Mouse (Mus musculus) central nervous system, embryonic 11.5 days (tissue): ENCODE measurements around the gene S100a8. TPM values are rescaled to one million over a fixed set of nuclear protein-coding genes. Genes with fewer than 3 reads are reported as not detected.

Experiments used
- polyA plus RNA-seq: library from polyadenylated mRNA; depleted of rRNA; stranded (reverse); fragments of >200 nt; gene quantifications from 2 replicates; pipeline ENCODE4 v1.2.3, GENCODE M21; 2012; rRNA removed

S100a8 gene
- polyA plus RNA-seq: 4.8 and 13.3 TPM in 2 replicates

GRCm38 (mm10) chr3:90668846-90669245 is at the start of gene S100a8:
TSS of gene S100a8 (plus strand) at chr3:90668978.

DNA sequence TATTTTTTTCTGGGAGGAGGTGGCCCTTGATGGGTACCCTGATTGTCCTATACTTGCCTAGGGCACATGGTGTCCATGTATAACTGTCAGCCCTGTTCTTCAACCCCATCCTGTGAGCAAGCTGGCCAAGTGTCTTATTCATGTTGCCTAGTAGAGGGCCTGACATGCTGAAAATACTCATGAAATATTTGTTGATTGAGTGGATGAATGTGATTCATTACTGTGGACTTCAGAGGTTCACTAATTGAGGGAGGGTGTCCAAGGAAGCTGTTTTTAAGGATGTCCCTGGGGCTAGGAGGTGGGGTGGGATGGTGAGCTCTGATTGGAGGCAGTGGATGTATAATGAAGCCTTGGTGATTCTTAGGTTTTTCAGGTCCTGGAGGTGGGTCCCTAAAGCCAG is 15.1 kb upstream of the S100a8 start, which contains the start of gene S100a7a:
Gene S100a7a (plus strand): TSS at position 301 of the 400 bp plus-strand sequence.

GRCm38 (mm10) chr3:90695613-90696012 is 26.8 kb downstream of the S100a8 start, which contains the start of gene S100a9:
TSS of gene S100a9 (minus strand) at chr3:90695721.

Other genes starting within 250 kb of the S100a8 start
- gene Ints3, start 235.4 kb upstream of the S100a8 start, polyA plus RNA-seq: 48.4 and 57.9 TPM in 2 replicates
- 6.0 and 11.9 TPM in 2 replicates for gene Npr1, start 203.1 kb upstream of the S100a8 start, polyA plus RNA-seq
- gene Ilf2, start 192.9 kb upstream of the S100a8 start, polyA plus RNA-seq: 245 and 276 TPM in 2 replicates
- 23.3 and 41.3 TPM in 2 replicates for gene Snapin, start 177.9 kb upstream of the S100a8 start, polyA plus RNA-seq
- 208 and 235 TPM in 2 replicates for gene Chtop, start 159.5 kb upstream of the S100a8 start, polyA plus RNA-seq
- gene S100a1, start 154.6 kb upstream of the S100a8 start, polyA plus RNA-seq: 11.4 and 11.6 TPM in 2 replicates
- 12.0 and 14.2 TPM in 2 replicates for gene S100a13, start 154.5 kb upstream of the S100a8 start, polyA plus RNA-seq
- 0.05 TPM in 1 of 2 replicates, not detected in the other for gene S100a14, start 142.1 kb upstream of the S100a8 start, polyA plus RNA-seq
- gene S100a16, start 131.7 kb upstream of the S100a8 start, polyA plus RNA-seq: 21.0 and 26.2 TPM in 2 replicates
- 0.04 TPM in 1 of 2 replicates, not detected in the other for gene S100a3, start 108.4 kb upstream of the S100a8 start, polyA plus RNA-seq
- gene S100a2, start 78.7 kb upstream of the S100a8 start, polyA plus RNA-seq: not detected in 2 replicates
- not detected in 2 replicates for gene Gm42674, start 67.1 kb upstream of the S100a8 start, polyA plus RNA-seq
- 2.1 and 2.6 TPM in 2 replicates for gene S100a4, start 65.2 kb upstream of the S100a8 start, polyA plus RNA-seq
- gene S100a5, start 60.5 kb upstream of the S100a8 start, polyA plus RNA-seq: not detected in 2 replicates
- gene S100a6, start 56.1 kb upstream of the S100a8 start, polyA plus RNA-seq: 14.9 and 15.9 TPM in 2 replicates
- 0.04 and 0.06 TPM in 2 replicates for gene S100a7a, start 15.0 kb upstream of the S100a8 start, polyA plus RNA-seq
- 18.1 and 27.3 TPM in 2 replicates for gene S100a9, start 26.7 kb downstream of the S100a8 start, polyA plus RNA-seq
- not detected in 2 replicates for gene Pglyrp4, start 57.9 kb downstream of the S100a8 start, polyA plus RNA-seq
- not detected in 2 replicates for gene Gm5849, start 108.9 kb downstream of the S100a8 start, polyA plus RNA-seq